9 mouse cellular contexts compared by ENCODE assay signal in genomic region chr2:164562391-164563188, GRCm38 (mm10). TPM values are rescaled to one million over a fixed set of nuclear protein-coding genes. Genes with fewer than 3 reads are reported as not detected.
DNase-seq lines count a peak whose midpoint lies in the region; ATAC-seq lines count a peak whose summit lies in the region.
"Had no signal": no experiment of that assay in that cellular context is flagged by ENCODE, and none has a peak within 500 bp of the region (broad histone marks: within the 10 kb centered on the region; RNA-seq: fewer than 3 reads in every experiment).

Wfdc2 (plus strand) TSS chr2:164562413.

- 0 out of 2 replicates have a peak, but pooled peaks cover 2% of the 10 kb centered on the region for H3K36me3 ChIP-seq in hindbrain, embryonic 12.5 days
- no peaks in the 10 kb centered on the region for H3K36me3 ChIP-seq in limb, embryonic 15.5 days
- H3K36me3 ChIP-seq in neural tube, embryonic 11.5 days (ENCODE audit: control insufficient read depth, insufficient read depth, low read length): no peaks in the 10 kb centered on the region

- H3K27ac ChIP-seq in hindbrain, embryonic 12.5 days: no peak within 1 kb of the TSS
- H3K27ac ChIP-seq in limb, embryonic 15.5 days: 0 out of 2 replicates have a peak within 1 kb of the TSS, but pooled peaks have one; percentile 33
- no peak within 1 kb of the TSS for H3K27ac ChIP-seq in neural tube, embryonic 11.5 days (ENCODE audit: low read depth, low read length)

- peak within 1 kb of the TSS; percentile 91 for H3K4me2 ChIP-seq in hindbrain, embryonic 12.5 days (replicated peaks)
- peak within 1 kb of the TSS; percentile 95 for H3K4me2 ChIP-seq in limb, embryonic 15.5 days
- H3K4me2 ChIP-seq in neural tube, embryonic 11.5 days (ENCODE audit: low read depth): peak within 1 kb of the TSS; percentile 61

- no peak for ATAC-seq in hindbrain, embryonic 12.5 days (ENCODE audit: low FRiP score)
- no peak for ATAC-seq in limb, embryonic 15.5 days (ENCODE audit: insufficient number of reproducible peaks, low FRiP score, low TSS enrichment, low read depth)
- no peak for ATAC-seq in neural tube, embryonic 11.5 days (ENCODE audit: insufficient read depth, low FRiP score, low TSS enrichment)
- no peak for ATAC-seq in frontal cortex, adult (ENCODE audit: low TSS enrichment)

- peak within 1 kb of the TSS; percentile 65 for H3K9ac ChIP-seq in hindbrain, embryonic 12.5 days
- peak within 1 kb of the TSS; percentile 55 for H3K9ac ChIP-seq in limb, embryonic 15.5 days
- peak within 1 kb of the TSS; percentile 65 for H3K9ac ChIP-seq in neural tube, embryonic 11.5 days (ENCODE audit: low read length)

- H3K27me3 ChIP-seq in hindbrain, embryonic 12.5 days: peaks cover 15% of the 10 kb centered on the region
- H3K27me3 ChIP-seq in limb, embryonic 15.5 days: peaks cover 6% of the 10 kb centered on the region; the same call in 1 of the 2 replicates
- H3K27me3 ChIP-seq in neural tube, embryonic 11.5 days (ENCODE audit: control insufficient read depth, insufficient read depth, low read length): 0 out of 2 replicates have a peak, but pooled peaks cover 8% of the 10 kb centered on the region

- peak within 1 kb of the TSS; percentile 45 for H3K4me3 ChIP-seq in hindbrain, embryonic 12.5 days
- peak within 1 kb of the TSS; percentile 42 for H3K4me3 ChIP-seq in limb, embryonic 15.5 days
- peak within 1 kb of the TSS; percentile 37 for H3K4me3 ChIP-seq in neural tube, embryonic 11.5 days (ENCODE audit: low read depth, low read length)

- peaks cover 16% of the 10 kb centered on the region for H3K4me1 ChIP-seq in hindbrain, embryonic 12.5 days
- H3K4me1 ChIP-seq in limb, embryonic 15.5 days: peaks cover 32% of the 10 kb centered on the region
- H3K4me1 ChIP-seq in neural tube, embryonic 11.5 days (ENCODE audit: control insufficient read depth, insufficient read depth, low read length): 0 out of 2 replicates have a peak, but pooled peaks cover 3% of the 10 kb centered on the region

- 3% methylated on average over 23 of the region's 24 CpGs for WGBS in hindbrain, embryonic 12.5 days
- WGBS in limb, embryonic 15.5 days: 5% methylated on average over 24 of the region's 24 CpGs
- WGBS in neural tube, embryonic 11.5 days: 3% methylated on average over 24 of the region's 24 CpGs

- no peaks in the 10 kb centered on the region for H3K9me3 ChIP-seq in hindbrain, embryonic 12.5 days (replicated peaks)
- H3K9me3 ChIP-seq in limb, embryonic 15.5 days: no peaks in the 10 kb centered on the region
- H3K9me3 ChIP-seq in neural tube, embryonic 11.5 days (ENCODE audit: control insufficient read depth, low read length): no peaks in the 10 kb centered on the region

- DNase-seq in adrenal gland, postnatal 10 days: peak; percentile 16
- no peak for DNase-seq in adrenal gland, postnatal 25 days
- peak; percentile 45 for DNase-seq in R1 (ENCODE audit: low read depth, low spot score)
- peak; percentile 34 for DNase-seq in neural tube, embryonic 11.5 days (ENCODE audit: low spot score)
- DNase-seq in spleen, adult 18-20 months: no peak

RNA-seq across cellular contexts. Expression of gene Wfdc2, which starts in this region (rescaled TPM):
- total RNA-seq in adrenal gland, postnatal 10 days (2021): 1 to 10 TPM; 1.9 to 2.9 TPM
- total RNA-seq in adrenal gland, postnatal 25 days (2021): not detected in 2 replicates
- polyA plus RNA-seq in hindbrain, embryonic 12.5 days (2016; fragmentation: Nextera tagmentation; extraction: Ambion mirVana): 21.0 and 48.2 TPM in 2 replicates
- polyA plus RNA-seq in limb, embryonic 15.5 days (2015; fragmentation: Nextera tagmentation; extraction: Ambion mirVana): 18.3 and 31.2 TPM in 2 replicates
- polyA plus RNA-seq in neural tube, embryonic 11.5 days (2014; fragmentation: Nextera tagmentation; extraction: Ambion mirVana): 8.4 and 13.8 TPM in 2 replicates
- total RNA-seq: common myeloid progenitor, adult 5-6 weeks had no signal

Comparison
In these comparisons a context has a peak if more than half of its experiments do, and no peak if none do; other contexts are left out.
1. DNase-seq: peak in adrenal gland, postnatal 10 days (single experiment), R1 (single experiment) and neural tube, embryonic 11.5 days (single experiment); none in adrenal gland, postnatal 25 days (single experiment) and spleen, adult 18-20 months (0 of 2).
2. Peak in every context shown above with its lines, with median percentiles within 50 percentile points of each other: H3K4me2 ChIP-seq, H3K4me3 ChIP-seq and H3K9ac ChIP-seq.